ENCODE assay signal across 11 mouse cellular contexts in the genomic region with DNA sequence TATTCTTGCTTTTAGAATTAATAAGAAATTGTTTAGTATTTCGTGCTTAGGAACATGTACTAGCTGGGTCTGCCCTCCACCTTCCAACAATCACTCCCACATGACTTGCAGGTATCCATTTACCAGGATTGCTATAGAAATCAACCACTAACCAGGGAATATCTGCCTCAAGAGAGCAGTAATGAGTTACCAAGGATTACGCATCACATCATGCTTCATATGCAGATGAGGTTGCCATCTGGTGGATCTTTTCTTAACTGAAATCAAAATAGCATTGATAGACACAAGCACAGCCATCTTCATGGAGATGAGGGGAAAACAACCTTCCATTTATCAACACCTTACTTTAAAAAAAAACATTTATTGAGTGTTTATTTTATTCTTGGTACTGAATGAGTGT. TPM values are rescaled to one million over a fixed set of nuclear protein-coding genes. Genes with fewer than 3 reads are reported as not detected.
DNase-seq lines count a peak whose midpoint lies in the region; ATAC-seq and TF ChIP-seq lines count a peak whose summit lies in the region.
"Had no signal": no experiment of that assay in that cellular context is flagged by ENCODE, and none has a peak within 500 bp of the region (broad histone marks: within the 10 kb centered on the region; RNA-seq: fewer than 3 reads in every experiment).

No protein-coding gene starts in this region.

- ATAC-seq in common myeloid progenitor, adult 5-6 weeks (replicated peaks; ENCODE audit: low read depth, poor library complexity, severe bottlenecking): peak; percentile 52; the same call in 1 of the 2 replicates

- no peak overlapping the region for H3K4me3 ChIP-seq in gastrocnemius, adult 2 months
- H3K4me3 ChIP-seq: embryonic facial prominence, embryonic 12.5 days; lung, embryonic 15.5 days had no signal

- no peak for DNase-seq in gastrocnemius, adult 2 months
- DNase-seq in gastrocnemius, postnatal 25 days: no peak
- DNase-seq in kidney, postnatal 14 days: peak; percentile 3
- no peak for DNase-seq in kidney, adult 8-10 months
- peak; percentile 4 for DNase-seq in lung, postnatal 10 days
- DNase-seq in lung, postnatal 25 days (ENCODE audit: low spot score): no peak
- no peak for DNase-seq in adrenal gland, adult 8-10 months
- DNase-seq: spleen, adult 18-20 months had no signal

- no peak overlapping the region for H3K27ac ChIP-seq in gastrocnemius, adult 2 months
- H3K27ac ChIP-seq: embryonic facial prominence, embryonic 12.5 days; lung, embryonic 15.5 days had no signal

- peak; percentile 37; the same call in 1 of the 2 replicates for TF ChIP-seq CTCF in gastrocnemius, adult 2 months (IDR thresholded peaks at IDR 0.05)

- intact Hi-C loops in gastrocnemius, adult 2 months (cut with DNase I): no loop called here

RNA-seq across cellular contexts. Expression of gene Alg13, which starts 16.1 kb away (rescaled TPM):
- total RNA-seq in gastrocnemius, adult 2 months (2021): 1 to 10 TPM; 4.5 to 6.3 TPM
- 1 to 10 TPM; 4.6 to 6.7 TPM for total RNA-seq in gastrocnemius, postnatal 25 days (2021)
- total RNA-seq in common myeloid progenitor, adult 5-6 weeks (2017): 7.0 and 15.5 TPM in 2 replicates
- total RNA-seq in adrenal gland, adult 8-10 months (2022): 10 to 100 TPM in 1 of 4 experiments, 1 to 10 TPM in 3; 7.4 to 13.6 (median 8.5) TPM

Comparison
In these comparisons a context has a peak if more than half of its experiments do, and no peak if none do; other contexts are left out.
1. DNase-seq: peak in kidney, postnatal 14 days (single experiment) and lung, postnatal 10 days (single experiment); none in gastrocnemius, adult 2 months (single experiment), gastrocnemius, postnatal 25 days (single experiment), kidney, adult 8-10 months (0 of 2), lung, postnatal 25 days (single experiment) and adrenal gland, adult 8-10 months (single experiment).